Mouse (Mus musculus) granulocyte monocyte progenitor cell, adult 5-6 weeks (primary cell): ENCODE results near the gene Eid2. TPM values are rescaled to one million over a fixed set of nuclear protein-coding genes. Genes with fewer than 3 reads are reported as not detected.

Experiments used
- ATAC-seq: replicated peaks from 2 replicates; pipeline ENCODE4 v1.8.0; 2016; ENCODE audit warnings: mild to moderate bottlenecking, moderate TSS enrichment, inconsistent platforms; ENCODE audit not compliant: poor library complexity, severe bottlenecking
- total RNA-seq, 2 experiments: library from RNA; stranded (forward) in 1 of 2; stranded (reverse) in 1 of 2; fragments of 200-712, 200-1000 nt in 1 of 2; fragments of >200 nt in 1 of 2; fragmentation: Nextera tagmentation in 1 of 2; gene quantifications; 2 replicates each; pipeline ENCODE4 v1.2.3; 2014 to 2017

The Eid2 gene
- total RNA-seq, 2 experiments from 2014 or later = 1.2 to 2.8 TPM

DNA sequence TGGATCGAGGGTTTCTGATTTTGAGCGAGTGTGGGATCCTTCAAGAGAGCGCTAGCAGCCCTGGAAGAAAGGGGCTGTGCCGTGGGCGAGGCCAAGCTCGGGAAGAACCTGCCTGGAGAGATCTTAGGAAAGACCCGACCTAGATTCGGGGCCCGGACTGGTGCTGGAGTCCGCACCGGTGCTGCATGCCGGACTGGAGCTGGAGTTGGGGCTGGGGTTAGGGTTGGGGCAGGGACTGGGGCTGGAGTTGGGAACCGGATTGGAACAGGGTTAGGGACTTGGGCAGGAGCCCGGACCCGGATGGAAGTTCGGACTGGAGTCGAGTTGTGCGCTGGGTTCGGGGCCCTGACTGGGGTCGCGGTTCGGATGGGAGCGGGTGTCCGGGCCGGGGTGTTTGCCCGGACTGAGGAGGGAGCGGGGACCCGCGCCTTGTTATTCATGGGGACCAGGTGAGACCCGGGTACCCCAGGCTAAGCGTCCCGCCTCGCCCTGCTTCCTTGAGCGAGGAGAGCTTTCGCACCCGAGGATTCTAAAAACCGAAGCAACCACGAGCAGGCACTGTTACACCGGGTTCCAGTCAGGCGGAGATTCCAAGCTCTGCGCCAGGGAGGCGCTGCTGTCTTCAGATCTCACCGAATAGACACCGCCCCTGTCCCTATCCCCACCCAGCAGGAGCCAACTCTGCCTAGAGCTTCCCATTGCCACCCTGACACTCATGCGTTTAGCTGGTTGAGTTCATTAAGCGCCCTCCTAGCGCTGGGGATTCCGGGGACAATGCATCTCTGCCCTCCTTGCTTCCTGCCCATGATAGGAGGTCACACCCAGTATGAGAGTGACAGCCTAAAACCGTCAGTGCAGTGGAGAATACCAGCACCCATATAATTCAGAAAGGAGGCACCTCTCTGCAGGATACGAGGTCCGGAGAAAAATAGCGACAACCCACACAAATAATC is 23.2 kb downstream of the Eid2 start, which contains the start of gene Selenov:
Selenov (minus strand) TSS at position 549 of the 953 bp plus-strand sequence.
- no peak for ATAC-seq

DNA sequence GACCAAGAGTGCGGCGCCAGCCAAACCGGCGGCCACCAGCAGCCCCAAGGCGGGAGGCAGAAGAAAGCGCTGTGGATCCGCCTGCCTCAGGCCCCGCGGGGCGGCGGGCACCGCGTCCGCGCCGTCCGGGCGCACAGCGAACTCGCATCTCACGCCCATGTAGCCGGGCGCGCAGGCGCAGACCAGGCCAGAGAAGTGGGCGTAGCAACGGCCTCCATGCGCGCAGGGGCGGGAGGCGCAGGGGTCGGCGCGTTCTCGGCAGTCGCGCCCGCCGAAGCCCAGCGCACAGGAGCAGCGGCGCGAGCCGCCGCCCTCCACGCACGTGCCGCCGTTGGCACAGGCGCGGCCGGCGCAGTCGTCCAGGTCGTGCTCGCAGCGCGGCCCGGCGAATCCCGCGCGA is 26.8 kb downstream of the Eid2 start:
- ATAC-seq = peak; percentile 58

DNA sequence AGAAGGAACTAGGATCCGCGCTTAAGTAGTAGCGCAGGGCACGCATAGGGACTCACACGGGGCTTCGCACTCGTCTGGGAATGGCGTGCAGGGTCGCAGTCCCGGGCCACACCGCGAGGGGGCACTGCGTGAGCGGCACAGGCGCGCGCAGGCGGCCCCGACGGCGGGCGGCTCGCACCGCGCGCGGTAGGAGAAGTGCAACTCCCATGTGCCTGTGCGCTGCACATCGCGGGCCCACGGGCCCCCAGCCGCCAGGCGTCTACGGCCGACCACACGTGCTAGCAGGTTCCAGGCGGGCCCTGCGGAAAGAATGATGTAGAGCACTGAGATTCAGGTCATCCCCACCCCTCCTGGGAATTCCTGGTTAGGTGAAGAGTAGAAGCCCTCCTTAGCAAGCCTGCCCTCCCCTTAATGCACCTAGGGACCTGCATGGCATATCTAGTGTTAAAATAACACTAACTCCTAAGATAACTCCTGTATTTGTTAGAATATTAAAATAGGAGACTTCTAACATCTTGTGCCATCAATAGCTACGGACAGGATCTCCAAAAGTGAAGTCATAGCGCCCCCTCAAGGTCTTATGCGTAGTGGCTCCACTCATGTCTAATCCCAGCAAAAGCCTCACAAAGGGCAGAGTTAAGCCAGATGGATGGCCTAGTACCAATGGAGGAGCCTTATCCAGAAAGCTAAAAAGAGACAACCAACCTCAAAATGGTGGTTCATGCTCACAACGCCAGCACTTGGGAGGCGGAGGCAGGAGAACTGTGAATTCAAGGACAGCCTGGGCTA is 31.4 kb downstream of the Eid2 start:
- ATAC-seq = peak; percentile 55

DNA sequence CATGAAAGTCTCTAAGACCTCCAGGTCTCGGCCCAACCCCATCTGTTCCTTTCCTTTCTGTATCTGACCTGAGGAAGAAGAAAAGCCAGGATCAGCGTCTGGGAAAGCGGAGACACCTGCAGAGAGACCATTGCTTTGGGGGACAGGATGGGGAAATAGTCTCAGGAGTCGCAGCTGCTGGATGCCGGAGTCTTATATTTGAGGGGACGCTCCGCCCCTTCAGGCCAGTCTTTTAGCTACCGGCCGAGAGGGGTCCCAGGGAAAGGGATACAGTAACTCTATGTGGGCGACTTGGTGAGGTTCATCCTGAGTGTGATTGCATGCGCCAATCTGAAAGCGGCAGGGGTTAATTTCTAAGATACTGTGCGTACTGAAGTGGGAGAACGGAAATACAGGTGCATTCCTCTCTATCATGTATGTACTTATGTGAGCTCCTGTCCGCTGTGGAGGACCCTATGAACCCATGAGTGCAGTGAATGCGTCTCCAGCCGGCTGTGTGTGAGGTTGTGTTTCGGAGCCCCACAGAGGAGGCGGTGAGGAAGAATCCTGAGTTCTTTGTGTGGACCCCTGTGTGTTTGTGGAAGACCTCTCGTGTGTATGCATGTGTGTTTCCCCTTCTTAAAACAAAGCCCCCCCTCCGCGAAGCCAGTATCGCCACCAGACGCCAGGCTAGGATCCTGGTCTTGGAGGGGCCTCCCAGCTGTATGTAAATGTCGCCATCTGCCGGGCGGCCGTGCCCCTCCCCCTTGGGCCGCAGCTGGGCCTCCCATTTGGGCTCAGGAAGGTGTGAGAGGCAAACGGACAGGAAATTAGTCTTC is 34.1 kb downstream of the Eid2 start, which contains the start of gene Dll3:
Dll3 (minus strand) TSS at position 623 of the 818 bp plus-strand sequence.
- ATAC-seq = peak; percentile 68

DNA sequence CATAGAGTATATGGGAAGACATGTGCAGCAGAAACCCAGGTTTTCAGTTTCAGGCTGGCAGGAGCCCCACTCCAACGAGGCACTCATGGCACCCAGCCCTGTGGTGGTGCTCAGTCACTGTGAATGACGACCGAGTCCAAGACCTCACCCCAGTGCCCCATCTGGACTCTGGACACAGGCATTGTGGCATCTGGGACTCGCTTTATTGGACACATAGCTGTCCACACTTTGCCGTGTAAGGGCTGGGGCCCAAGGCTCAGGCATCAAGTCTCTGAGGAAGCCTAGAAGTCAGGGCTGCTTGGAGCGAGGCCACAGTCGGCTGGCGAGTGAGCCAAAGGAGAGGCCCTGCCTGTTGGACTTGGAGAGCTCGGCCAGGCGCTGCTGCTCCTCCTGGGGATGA is 38.0 kb downstream of the Eid2 start:
- no peak for ATAC-seq

DNA sequence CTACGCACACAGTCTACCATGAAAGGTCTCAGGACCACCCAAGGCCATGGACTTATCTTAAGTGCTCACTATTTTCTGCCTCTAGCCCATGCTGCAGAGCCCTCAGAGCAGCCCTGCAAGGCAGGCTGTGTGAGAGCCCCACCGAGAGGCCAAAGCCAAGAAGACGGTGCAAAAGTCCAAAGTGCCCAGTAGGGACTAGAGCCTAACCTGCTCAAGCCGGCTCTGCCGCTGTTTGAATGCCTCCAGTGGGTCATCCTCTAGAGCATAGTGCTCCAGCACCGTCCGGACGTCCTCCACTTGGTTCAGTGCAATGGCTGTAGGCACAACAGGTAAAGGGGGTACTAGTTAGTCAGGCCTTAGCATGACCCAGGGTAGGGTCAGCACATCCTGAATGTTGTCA is 38.5 kb downstream of the Eid2 start:
- no peak for ATAC-seq

DNA sequence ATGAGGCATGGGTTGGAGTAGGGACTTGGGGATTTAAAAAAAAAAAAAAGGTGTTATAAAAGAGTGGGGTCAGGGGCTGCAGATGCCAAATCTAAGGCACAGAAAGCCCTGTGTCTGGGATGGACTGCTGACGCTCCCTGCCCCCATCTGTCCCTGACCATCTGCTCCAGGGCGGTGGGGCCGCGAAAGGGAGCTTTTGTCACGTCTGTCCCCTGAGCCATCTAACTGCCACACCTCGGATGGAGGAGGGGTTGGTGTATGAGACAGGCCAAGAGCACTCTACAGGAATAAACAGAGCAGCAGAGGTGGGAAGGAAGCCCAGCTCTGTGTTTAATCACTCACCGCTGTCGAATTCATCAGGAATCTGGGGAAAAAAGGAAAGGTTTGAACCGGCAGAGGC is 42.1 kb downstream of the Eid2 start:
- no peak for ATAC-seq

DNA sequence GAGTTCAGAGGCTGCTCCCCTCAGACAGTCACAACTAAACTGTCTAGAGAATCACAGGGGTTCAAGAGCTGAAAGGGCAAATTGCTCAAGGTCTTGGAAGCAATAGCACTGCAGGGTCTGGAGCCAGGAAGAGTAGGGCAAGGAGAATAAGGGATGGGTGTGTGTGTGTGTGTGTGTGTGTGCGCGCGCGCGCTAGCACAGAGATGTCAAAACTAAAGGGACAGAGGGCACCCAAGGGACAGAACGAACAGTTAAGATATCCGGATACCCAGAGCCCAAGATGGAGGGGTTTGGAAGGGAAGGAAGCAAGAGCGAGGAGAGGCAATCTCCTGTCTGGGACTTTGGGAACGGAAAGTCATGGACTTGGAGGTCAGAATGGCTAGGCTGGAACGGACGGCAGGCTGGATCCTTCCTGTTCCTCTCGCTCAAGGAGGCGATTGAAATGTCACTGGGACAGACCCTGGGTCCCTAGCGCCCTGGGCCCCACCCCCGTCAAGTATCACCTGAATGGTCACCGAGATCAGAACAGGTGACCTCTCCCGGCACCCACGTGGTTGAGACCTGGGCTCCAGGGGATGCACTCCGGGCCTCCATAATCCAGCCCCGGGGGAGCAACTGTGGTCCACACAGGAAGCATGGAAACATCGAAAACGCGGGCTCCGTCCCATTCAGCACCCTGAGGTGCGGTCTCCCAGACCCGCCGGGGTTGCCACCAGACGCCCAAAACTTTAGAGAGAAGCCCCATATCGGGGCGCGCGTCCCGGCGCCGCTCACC is 43.7 kb downstream of the Eid2 start:
- ATAC-seq = peak; percentile 10

DNA sequence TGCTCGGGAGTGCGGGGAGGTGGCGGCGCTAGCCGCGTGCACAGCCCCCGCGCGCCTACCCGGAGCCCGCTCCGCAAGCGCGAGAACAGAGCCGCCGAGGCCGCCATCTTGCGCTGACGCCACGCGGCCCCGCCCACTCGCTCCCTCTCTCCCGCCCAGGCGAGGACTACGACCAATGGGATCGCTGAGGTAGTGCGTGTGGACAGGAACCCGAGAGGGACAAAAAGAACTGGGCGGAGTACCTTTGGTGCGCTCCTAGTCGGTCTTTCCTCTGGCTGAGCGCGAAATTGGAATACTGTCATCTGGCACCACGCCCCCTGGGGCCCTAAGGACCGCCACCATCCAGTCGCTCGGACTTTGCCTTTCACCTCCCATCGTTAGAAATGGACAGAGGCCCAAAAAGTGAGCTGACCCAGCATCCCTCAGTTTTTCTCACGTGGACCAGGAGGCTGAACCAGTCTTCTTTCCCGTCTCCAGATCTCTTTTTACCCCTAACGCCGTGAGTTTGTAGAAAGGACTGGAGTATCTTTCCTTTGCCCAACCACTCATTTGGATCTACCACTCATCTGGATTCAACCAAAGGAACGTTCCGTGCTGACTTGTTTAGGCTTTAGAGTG is 44.4 kb downstream of the Eid2 start, which contains the start of gene Timm50:
Timm50 (minus strand) TSS at position 147 of the 618 bp plus-strand sequence.
- peak; percentile 98 for ATAC-seq

DNA sequence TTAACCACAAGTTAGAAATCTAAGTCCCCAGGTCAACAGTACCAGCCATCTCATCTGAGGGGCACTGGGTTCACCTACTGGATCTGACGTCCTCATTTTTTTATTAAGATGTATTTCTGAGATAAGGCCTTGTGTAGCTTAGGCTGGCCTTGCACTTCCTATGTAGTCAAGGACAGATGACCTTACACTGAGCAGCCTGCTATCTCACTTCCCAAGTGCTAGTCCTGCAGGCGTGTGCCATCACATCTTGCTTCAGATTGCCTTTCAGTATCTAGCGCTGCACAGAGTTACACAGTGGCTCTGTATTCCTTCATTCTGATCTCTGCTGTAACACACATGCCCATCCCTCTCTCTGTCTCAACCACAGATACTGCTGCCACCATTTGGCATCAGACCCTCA is 50.4 kb downstream of the Eid2 start:
- no peak for ATAC-seq

DNA sequence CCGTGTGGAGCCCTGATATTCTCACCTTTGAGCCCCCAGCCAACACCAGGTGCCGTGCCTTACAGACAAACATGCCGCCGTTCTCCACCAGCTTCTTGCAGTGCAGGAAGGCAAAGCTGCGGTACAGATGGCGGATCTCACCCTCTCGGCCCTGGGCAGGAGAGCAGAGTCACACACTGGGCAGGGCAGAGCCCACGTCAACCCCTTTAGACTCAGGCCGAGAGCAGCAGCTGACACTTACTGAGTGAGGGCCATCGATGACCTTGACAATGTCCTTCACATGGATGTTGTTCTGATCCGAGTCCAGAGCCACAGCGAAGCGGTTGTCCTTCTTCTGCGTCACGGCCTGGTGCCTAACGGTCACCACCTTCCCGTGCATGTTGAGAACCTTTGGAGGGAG is 51.0 kb downstream of the Eid2 start:
- no peak for ATAC-seq

Other genes with a start within 250 kb of the Eid2 start
- gene Psmc4, start 217.8 kb upstream of the Eid2 start, total RNA-seq (2014; fragmentation: Nextera tagmentation) = 151 and 161 TPM in 2 replicates
- 165 and 198 TPM in 2 replicates for gene Psmc4, start 217.8 kb upstream of the Eid2 start, total RNA-seq (2017)
- gene Fcgbp, start 196.6 kb upstream of the Eid2 start, total RNA-seq (2014; fragmentation: Nextera tagmentation) = not detected in 2 replicates
- not detected in 2 replicates for gene Fcgbp, start 196.6 kb upstream of the Eid2 start, total RNA-seq (2017)
- gene 9530053A07Rik, start 138.4 kb upstream of the Eid2 start, total RNA-seq (2014; fragmentation: Nextera tagmentation) = not detected in 2 replicates
- not detected in 2 replicates for gene 9530053A07Rik, start 138.4 kb upstream of the Eid2 start, total RNA-seq (2017)
- 226 and 268 TPM in 2 replicates for gene Fbl, start 98.2 kb upstream of the Eid2 start, total RNA-seq (2014; fragmentation: Nextera tagmentation)
- 234 and 267 TPM in 2 replicates for gene Fbl, start 98.2 kb upstream of the Eid2 start, total RNA-seq (2017)
- 1.2 and 4.1 TPM in 2 replicates for gene Dyrk1b, start 88.4 kb upstream of the Eid2 start, total RNA-seq (2014; fragmentation: Nextera tagmentation)
- gene Dyrk1b, start 88.4 kb upstream of the Eid2 start, total RNA-seq (2017) = 2.3 and 3.2 TPM in 2 replicates
- 1.2 and 2.1 TPM in 2 replicates for gene Eid2b, start 9.9 kb downstream of the Eid2 start, total RNA-seq (2014; fragmentation: Nextera tagmentation)
- gene Eid2b, start 9.9 kb downstream of the Eid2 start, total RNA-seq (2017) = 1.6 and 1.9 TPM in 2 replicates
- not detected in 2 replicates for gene Selenov, start 23.3 kb downstream of the Eid2 start, total RNA-seq (2014; fragmentation: Nextera tagmentation)
- not detected in 2 replicates for gene Selenov, start 23.3 kb downstream of the Eid2 start, total RNA-seq (2017)
- gene Dll3, start 34.4 kb downstream of the Eid2 start, total RNA-seq (2014; fragmentation: Nextera tagmentation) = not detected in 2 replicates
- gene Dll3, start 34.4 kb downstream of the Eid2 start, total RNA-seq (2017) = 0.10 TPM in 1 of 2 replicates, not detected in the other
- gene Timm50, start 44.2 kb downstream of the Eid2 start, total RNA-seq (2014; fragmentation: Nextera tagmentation) = 60.1 and 83.1 TPM in 2 replicates
- 45.8 and 47.7 TPM in 2 replicates for gene Timm50, start 44.2 kb downstream of the Eid2 start, total RNA-seq (2017)
- gene Supt5, start 70.9 kb downstream of the Eid2 start, total RNA-seq (2014; fragmentation: Nextera tagmentation) = 72.1 and 81.1 TPM in 2 replicates
- gene Supt5, start 70.9 kb downstream of the Eid2 start, total RNA-seq (2017) = 61.2 and 64.1 TPM in 2 replicates
- 4,181 and 4,473 TPM in 2 replicates for gene Rps16, start 82.8 kb downstream of the Eid2 start, total RNA-seq (2014; fragmentation: Nextera tagmentation)
- gene Rps16, start 82.8 kb downstream of the Eid2 start, total RNA-seq (2017) = 929 and 980 TPM in 2 replicates
- gene Plekhg2, start 104.7 kb downstream of the Eid2 start, total RNA-seq (2014; fragmentation: Nextera tagmentation) = 4.1 and 6.1 TPM in 2 replicates
- gene Plekhg2, start 104.7 kb downstream of the Eid2 start, total RNA-seq (2017) = 0.88 and 1.1 TPM in 2 replicates
- gene Zfp36, start 112.4 kb downstream of the Eid2 start, total RNA-seq (2014; fragmentation: Nextera tagmentation) = 37.1 and 55.8 TPM in 2 replicates
- gene Zfp36, start 112.4 kb downstream of the Eid2 start, total RNA-seq (2017) = 30.8 and 41.3 TPM in 2 replicates
- gene Med29, start 124.8 kb downstream of the Eid2 start, total RNA-seq (2014; fragmentation: Nextera tagmentation) = 19.2 and 25.5 TPM in 2 replicates
- 16.7 and 18.5 TPM in 2 replicates for gene Med29, start 124.8 kb downstream of the Eid2 start, total RNA-seq (2017)
- 97.6 and 111 TPM in 2 replicates for gene Paf1, start 125.1 kb downstream of the Eid2 start, total RNA-seq (2014; fragmentation: Nextera tagmentation)
- gene Paf1, start 125.1 kb downstream of the Eid2 start, total RNA-seq (2017) = 136 and 170 TPM in 2 replicates
- gene Gmfg, start 169.6 kb downstream of the Eid2 start, total RNA-seq (2014; fragmentation: Nextera tagmentation) = 420 and 510 TPM in 2 replicates
- gene Gmfg, start 169.6 kb downstream of the Eid2 start, total RNA-seq (2017) = 682 and 721 TPM in 2 replicates
- gene Lrfn1, start 184.1 kb downstream of the Eid2 start, total RNA-seq (2014; fragmentation: Nextera tagmentation) = 0.80 and 1.7 TPM in 2 replicates
- 0.36 and 0.52 TPM in 2 replicates for gene Lrfn1, start 184.1 kb downstream of the Eid2 start, total RNA-seq (2017)
- gene Ifnl2, start 242.6 kb downstream of the Eid2 start, total RNA-seq (2014; fragmentation: Nextera tagmentation) = not detected in 2 replicates
- gene Ifnl2, start 242.6 kb downstream of the Eid2 start, total RNA-seq (2017) = not detected in 2 replicates